Mouse (Mus musculus): ENCODE results near the gene Brpf1. TPM values are rescaled to one million over a fixed set of nuclear protein-coding genes. Genes with fewer than 3 reads are reported as not detected.

Brpf1 gene
- polyA plus RNA-seq, 1 experiment from 2014 or later: 19.3 TPM

DNA sequence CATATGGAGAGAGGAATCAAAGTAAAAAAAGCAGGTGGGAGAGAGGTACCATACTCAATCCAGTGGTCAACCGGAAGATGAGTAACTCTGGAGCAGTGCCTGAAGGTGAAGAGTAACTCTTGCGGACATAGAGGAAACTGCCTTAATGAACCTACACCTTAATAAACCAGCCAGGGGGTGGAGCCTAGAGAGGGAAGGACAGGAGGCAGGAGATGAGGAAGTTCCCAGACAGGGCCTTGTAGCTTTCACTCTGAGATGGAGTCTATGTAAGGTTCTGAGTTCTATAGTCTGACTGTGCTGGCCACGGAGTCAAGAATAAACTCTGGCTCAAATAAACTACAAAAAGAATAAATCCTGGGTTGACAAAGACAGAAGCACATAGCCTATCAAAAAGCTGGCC is 22.0 kb upstream of the Brpf1 start:
- H3K4me2 ChIP-seq (replicated peaks): no peak overlapping the region
- H3K27ac ChIP-seq: no peak overlapping the region
- no peak for ATAC-seq (ENCODE audit: low FRiP score, low read depth)
- peaks cover 12% of the 10 kb centered on the region for H3K36me3 ChIP-seq
- peaks cover 50% of the 10 kb centered on the region for H3K27me3 ChIP-seq
- no peaks in the 10 kb centered on the region for H3K9me3 ChIP-seq
- H3K4me1 ChIP-seq: peaks cover 6% of the 10 kb centered on the region
- no peak overlapping the region for H3K4me3 ChIP-seq
- H3K9ac ChIP-seq: no peak overlapping the region
- WGBS: 68% methylated on average over 3 of the region's 3 CpGs

- Histone ChIP-seq H3K9me3 (no peaks in the 10 kb centered on the region), H3K9ac (no peak overlapping the region), H3K27me3 (peaks cover 48% of the 10 kb centered on the region), H3K4me2 (replicated peaks) (no peak overlapping the region), H3K36me3 (no peaks in the 10 kb centered on the region), H3K4me3 (no peak overlapping the region), H3K27ac (no peak overlapping the region), H3K4me1 (peaks cover 6% of the 10 kb centered on the region)
- 70% methylated on average over 1 of the region's 1 CpGs for WGBS
- ATAC-seq (ENCODE audit: low FRiP score, low read depth): no peak
These were observed 20.6 kb upstream of the Brpf1 start for GRCm38 (mm10) chr6:113286316-113286715.

GRCm38 (mm10) chr6:113287236-113287635 is 19.7 kb upstream of the Brpf1 start:
- H3K27me3 ChIP-seq: peaks cover 39% of the 10 kb centered on the region
- no peak for ATAC-seq (ENCODE audit: low FRiP score, low read depth)
- no peak overlapping the region for H3K9ac ChIP-seq
- no peak overlapping the region for H3K27ac ChIP-seq
- H3K4me2 ChIP-seq (replicated peaks): no peak overlapping the region
- peaks cover 4% of the 10 kb centered on the region for H3K4me1 ChIP-seq
- H3K4me3 ChIP-seq: no peak overlapping the region
- no peaks in the 10 kb centered on the region for H3K36me3 ChIP-seq
- no peaks in the 10 kb centered on the region for H3K9me3 ChIP-seq
- WGBS: 67% methylated on average over 4 of the region's 4 CpGs

- Histone ChIP-seq H3K27ac (no peak overlapping the region), H3K4me2 (replicated peaks) (no peak overlapping the region), H3K4me3 (no peak overlapping the region), H3K9me3 (no peaks in the 10 kb centered on the region), H3K27me3 (peaks cover 18% of the 10 kb centered on the region), H3K4me1 (no peaks in the 10 kb centered on the region), H3K36me3 (no peaks in the 10 kb centered on the region), H3K9ac (no peak overlapping the region)
- 89% methylated on average over 15 of the region's 15 CpGs for WGBS
- no peak for ATAC-seq (ENCODE audit: low FRiP score, low read depth)
These were observed 17.6 kb upstream of the Brpf1 start for GRCm38 (mm10) chr6:113289346-113289745.

DNA sequence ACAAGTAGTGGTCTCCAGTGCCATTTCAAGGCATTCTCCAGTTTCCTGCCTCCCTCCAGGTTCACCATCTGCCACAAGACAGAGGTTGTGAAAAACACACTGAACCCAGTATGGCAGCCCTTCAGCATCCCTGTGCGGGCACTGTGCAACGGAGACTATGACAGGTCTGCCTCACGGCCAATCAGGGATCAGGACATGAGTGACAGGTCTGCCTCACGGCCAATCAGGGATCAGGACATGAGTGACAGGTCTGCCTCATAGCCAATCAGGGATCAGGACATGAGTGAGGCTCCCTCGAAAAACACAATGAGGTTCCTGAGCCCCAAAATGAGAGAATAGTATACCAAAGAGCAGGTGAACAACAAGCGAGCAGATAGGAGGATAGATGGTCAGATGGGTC is 16.6 kb upstream of the Brpf1 start:
- Histone ChIP-seq H3K4me1 (no peaks in the 10 kb centered on the region), H3K4me3 (no peak overlapping the region), H3K9me3 (no peaks in the 10 kb centered on the region), H3K4me2 (replicated peaks) (no peak overlapping the region), H3K9ac (no peak overlapping the region), H3K27me3 (peaks cover 8% of the 10 kb centered on the region), H3K36me3 (no peaks in the 10 kb centered on the region), H3K27ac (no peak overlapping the region)
- no peak for ATAC-seq (ENCODE audit: low FRiP score, low read depth)
- 72% methylated on average over 6 of the region's 6 CpGs for WGBS

GRCm38 (mm10) chr6:113292938-113293337 is 14.0 kb upstream of the Brpf1 start:
- WGBS: 79% methylated on average over 5 of the region's 5 CpGs
- no peak for ATAC-seq (ENCODE audit: low FRiP score, low read depth)
- Histone ChIP-seq H3K9ac (no peak overlapping the region), H3K4me2 (replicated peaks) (no peak overlapping the region), H3K9me3 (no peaks in the 10 kb centered on the region), H3K36me3 (no peaks in the 10 kb centered on the region), H3K4me1 (no peaks in the 10 kb centered on the region), H3K4me3 (no peak overlapping the region), H3K27me3 (no peaks in the 10 kb centered on the region), H3K27ac (no peak overlapping the region)

DNA sequence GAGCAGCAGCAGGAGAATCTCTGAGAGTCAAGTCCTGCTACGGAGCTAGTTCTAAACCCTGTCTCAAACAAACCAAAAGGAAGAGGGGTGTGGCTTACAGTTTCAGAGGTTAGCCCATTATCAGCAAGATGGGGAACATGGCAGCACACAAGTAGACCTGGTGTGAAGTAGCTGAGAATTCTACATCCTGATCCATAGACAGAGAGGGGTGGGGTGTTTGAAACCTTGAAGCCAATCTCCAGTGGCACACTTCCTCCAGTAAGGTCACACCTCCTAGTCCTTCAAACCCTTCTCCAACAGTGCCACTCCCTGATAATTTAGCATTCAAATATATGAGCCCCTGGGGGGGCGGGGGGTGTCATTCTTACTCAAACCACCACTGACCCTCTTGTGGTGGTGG is 10.9 kb upstream of the Brpf1 start:
- no peak for ATAC-seq (ENCODE audit: low FRiP score, low read depth)

DNA sequence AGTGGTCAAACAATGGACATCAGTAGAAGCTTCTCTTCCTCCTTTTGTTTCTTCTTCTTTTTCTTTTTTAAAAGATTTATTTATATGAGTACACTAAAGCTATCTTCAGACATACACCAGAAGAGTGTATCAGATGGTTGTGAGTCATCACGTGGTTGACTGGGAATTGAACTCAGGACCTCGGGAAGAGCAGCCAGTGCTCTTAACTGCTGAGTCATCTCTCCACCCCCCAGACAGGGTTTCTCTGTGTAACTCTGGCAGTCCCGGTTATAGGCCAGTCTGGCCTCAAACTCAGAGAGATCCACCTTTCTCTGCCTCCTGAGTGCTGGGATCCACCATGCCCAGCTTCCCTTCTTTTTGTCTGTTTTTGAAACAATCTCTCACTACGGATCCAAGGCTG is 10.3 kb upstream of the Brpf1 start:
- Histone ChIP-seq H3K9me3 (no peaks in the 10 kb centered on the region), H3K4me3 (no peak overlapping the region), H3K4me1 (no peaks in the 10 kb centered on the region), H3K36me3 (no peaks in the 10 kb centered on the region), H3K27me3 (no peaks in the 10 kb centered on the region), H3K27ac (no peak overlapping the region), H3K9ac (no peak overlapping the region), H3K4me2 (replicated peaks) (no peak overlapping the region)
- 67% methylated on average over 4 of the region's 4 CpGs for WGBS
- no peak for ATAC-seq (ENCODE audit: low FRiP score, low read depth)

More for the DNA sequence above, 10.9 kb upstream of the Brpf1 start:
- no peak overlapping the region for H3K4me2 ChIP-seq (replicated peaks)
- 75% methylated on average over 2 of the region's 2 CpGs for WGBS
- no peak overlapping the region for H3K27ac ChIP-seq
- H3K9me3 ChIP-seq: no peaks in the 10 kb centered on the region
- no peaks in the 10 kb centered on the region for H3K36me3 ChIP-seq
- H3K27me3 ChIP-seq: no peaks in the 10 kb centered on the region
- H3K4me1 ChIP-seq: no peaks in the 10 kb centered on the region
- H3K9ac ChIP-seq: no peak overlapping the region
- H3K4me3 ChIP-seq: no peak overlapping the region

DNA sequence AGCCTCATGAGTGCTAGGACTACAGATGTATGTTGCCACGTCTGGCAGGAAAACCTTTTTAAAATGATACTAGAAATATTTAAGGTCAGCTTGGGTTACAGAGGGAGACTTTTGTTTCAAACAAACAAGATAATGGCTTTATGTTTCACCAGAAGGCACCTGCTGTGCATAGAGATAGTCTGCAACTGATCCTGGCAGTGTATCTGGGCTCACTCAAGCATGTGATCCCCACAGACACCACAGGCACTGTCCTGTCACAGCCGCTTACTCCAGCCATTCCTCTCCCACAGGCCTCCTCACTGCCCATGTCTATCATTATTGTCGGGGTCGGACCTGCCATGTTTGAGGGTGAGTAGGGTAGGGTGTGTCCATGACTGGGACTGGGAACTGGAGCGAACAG is 5.6 kb upstream of the Brpf1 start:
- Histone ChIP-seq H3K9me3 (no peaks in the 10 kb centered on the region), H3K27me3 (no peaks in the 10 kb centered on the region), H3K9ac (no peak overlapping the region), H3K36me3 (no peaks in the 10 kb centered on the region), H3K4me2 (replicated peaks) (no peak overlapping the region), H3K4me3 (no peak overlapping the region), H3K4me1 (peaks cover 6% of the 10 kb centered on the region; the same call in 1 of the 2 replicates), H3K27ac (no peak overlapping the region)
- ATAC-seq (ENCODE audit: low FRiP score, low read depth): no peak
- 81% methylated on average over 5 of the region's 5 CpGs for WGBS

DNA sequence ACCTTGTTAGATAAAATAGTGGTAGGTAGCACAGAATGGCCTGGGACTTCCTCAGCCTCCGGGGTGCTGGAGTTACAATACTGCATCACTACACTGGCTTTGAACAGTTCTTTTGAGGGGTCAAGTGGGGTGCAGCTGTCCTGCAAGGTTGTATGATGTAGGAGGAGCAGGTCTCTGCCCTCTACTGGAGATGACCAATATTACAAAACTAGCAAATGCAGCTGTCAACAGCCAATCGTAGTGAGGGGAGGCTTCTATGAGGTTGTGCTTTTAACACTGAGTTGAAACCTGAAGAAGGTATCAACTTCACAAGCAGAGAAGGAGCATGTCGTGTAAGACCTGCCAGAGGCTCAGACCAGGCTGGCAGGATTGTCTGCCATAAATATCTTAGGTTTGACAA is 4.7 kb upstream of the Brpf1 start:
- Histone ChIP-seq H3K27ac (no peak overlapping the region), H3K4me2 (replicated peaks) (no peak overlapping the region), H3K4me3 (no peak overlapping the region), H3K4me1 (peaks cover 6% of the 10 kb centered on the region; the same call in 1 of the 2 replicates), H3K27me3 (no peaks in the 10 kb centered on the region), H3K9me3 (no peaks in the 10 kb centered on the region), H3K9ac (no peak overlapping the region), H3K36me3 (no peaks in the 10 kb centered on the region)
- ATAC-seq (ENCODE audit: low FRiP score, low read depth): no peak
- WGBS: 23% methylated on average over 3 of the region's 3 CpGs

- 0% methylated on average over 50 of the region's 50 CpGs for WGBS
- H3K4me3 ChIP-seq: peak overlapping the region; percentile 96
- H3K4me2 ChIP-seq (replicated peaks): peak overlapping the region; percentile 100
- no peaks in the 10 kb centered on the region for H3K27me3 ChIP-seq
- peak overlapping the region; percentile 99 for H3K9ac ChIP-seq
- peak; percentile 98 for ATAC-seq (ENCODE audit: low FRiP score, low read depth)
- H3K4me1 ChIP-seq: peaks cover 18% of the 10 kb centered on the region
- no peaks in the 10 kb centered on the region for H3K9me3 ChIP-seq
- H3K27ac ChIP-seq: peak overlapping the region; percentile 96
- peaks cover 15% of the 10 kb centered on the region for H3K36me3 ChIP-seq
These were observed 483 bp upstream of the Brpf1 start for GRCm38 (mm10) chr6:113306322-113306985.

DNA sequence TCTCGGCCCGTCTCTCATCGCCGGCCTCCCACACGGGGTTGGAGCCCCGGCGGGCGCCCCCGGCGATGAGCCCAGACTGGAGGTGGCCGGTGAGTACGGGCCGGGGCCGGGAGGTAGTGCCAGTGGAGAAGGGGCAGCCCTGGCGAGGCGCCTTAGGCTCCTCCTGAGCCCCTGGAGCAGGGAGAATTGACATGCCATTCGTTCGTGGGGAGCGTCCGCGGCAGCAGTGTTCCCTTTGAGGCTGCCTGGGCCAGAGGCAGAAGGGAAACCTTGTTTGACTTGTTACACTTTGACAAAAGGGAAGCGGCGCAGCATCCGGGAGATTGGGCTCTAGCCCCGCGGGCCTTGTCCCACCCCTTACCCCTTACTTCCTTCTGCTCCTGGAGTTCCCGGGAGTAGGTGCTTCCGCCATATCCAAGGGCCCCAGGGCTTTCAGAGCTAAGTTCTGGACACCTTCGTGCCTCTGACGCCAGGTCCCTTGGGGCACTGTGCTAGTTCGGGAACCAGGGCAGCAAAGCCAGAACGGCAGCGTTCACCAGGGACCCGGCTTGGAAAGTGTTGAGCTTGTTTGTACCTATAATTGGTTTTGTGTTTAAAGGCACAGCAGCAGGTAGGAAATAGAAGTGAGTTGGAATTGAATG is 664 bp downstream of the Brpf1 start:
- H3K27me3 ChIP-seq: no peaks in the 10 kb centered on the region

GRCm38 (mm10) chr6:113308141-113308540 is 1.2 kb downstream of the Brpf1 start:
- H3K4me2 ChIP-seq (replicated peaks): peak overlapping the region; percentile 100
- peak overlapping the region; percentile 99 for H3K9ac ChIP-seq
- peaks cover 27% of the 10 kb centered on the region for H3K36me3 ChIP-seq
- no peak overlapping the region for H3K27ac ChIP-seq
- H3K27me3 ChIP-seq: no peaks in the 10 kb centered on the region
- no peak for ATAC-seq (ENCODE audit: low FRiP score, low read depth)
- 27% methylated on average over 5 of the region's 5 CpGs for WGBS
- no peaks in the 10 kb centered on the region for H3K9me3 ChIP-seq
- H3K4me3 ChIP-seq: peak overlapping the region; percentile 96
- H3K4me1 ChIP-seq: peaks cover 18% of the 10 kb centered on the region

More for the DNA sequence above, 664 bp downstream of the Brpf1 start:
- Histone ChIP-seq H3K4me3 (peak overlapping the region; percentile 96), H3K9me3 (no peaks in the 10 kb centered on the region), H3K9ac (peak overlapping the region; percentile 99), H3K4me1 (peaks cover 18% of the 10 kb centered on the region), H3K36me3 (peaks cover 21% of the 10 kb centered on the region), H3K27ac (peak overlapping the region; percentile 96; the same call in 1 of the 2 replicates), H3K4me2 (replicated peaks) (peak overlapping the region; percentile 100)
- no peak for ATAC-seq (ENCODE audit: low FRiP score, low read depth)
- under 1% methylated on average over 28 of the region's 34 CpGs for WGBS
